Mouse (Mus musculus) CD8-positive naive resting alpha-beta T cell, adult 2 months (primary cell): Measurements from ENCODE around the gene Anapc10.
"Not testable (repeated sequence)": the region's sequence is repeated elsewhere in the genome, so short reads cannot be mapped to it uniquely, and the experiment has no call there.

Source experiments
- DNase-seq, 2 experiments: peaks; one replicate each; pipeline ENCODE4 v3.0.0; 2022; ENCODE audit warnings: low read depth in 2 of 2, low spot score in 2 of 2

The Anapc10 gene

DNA sequence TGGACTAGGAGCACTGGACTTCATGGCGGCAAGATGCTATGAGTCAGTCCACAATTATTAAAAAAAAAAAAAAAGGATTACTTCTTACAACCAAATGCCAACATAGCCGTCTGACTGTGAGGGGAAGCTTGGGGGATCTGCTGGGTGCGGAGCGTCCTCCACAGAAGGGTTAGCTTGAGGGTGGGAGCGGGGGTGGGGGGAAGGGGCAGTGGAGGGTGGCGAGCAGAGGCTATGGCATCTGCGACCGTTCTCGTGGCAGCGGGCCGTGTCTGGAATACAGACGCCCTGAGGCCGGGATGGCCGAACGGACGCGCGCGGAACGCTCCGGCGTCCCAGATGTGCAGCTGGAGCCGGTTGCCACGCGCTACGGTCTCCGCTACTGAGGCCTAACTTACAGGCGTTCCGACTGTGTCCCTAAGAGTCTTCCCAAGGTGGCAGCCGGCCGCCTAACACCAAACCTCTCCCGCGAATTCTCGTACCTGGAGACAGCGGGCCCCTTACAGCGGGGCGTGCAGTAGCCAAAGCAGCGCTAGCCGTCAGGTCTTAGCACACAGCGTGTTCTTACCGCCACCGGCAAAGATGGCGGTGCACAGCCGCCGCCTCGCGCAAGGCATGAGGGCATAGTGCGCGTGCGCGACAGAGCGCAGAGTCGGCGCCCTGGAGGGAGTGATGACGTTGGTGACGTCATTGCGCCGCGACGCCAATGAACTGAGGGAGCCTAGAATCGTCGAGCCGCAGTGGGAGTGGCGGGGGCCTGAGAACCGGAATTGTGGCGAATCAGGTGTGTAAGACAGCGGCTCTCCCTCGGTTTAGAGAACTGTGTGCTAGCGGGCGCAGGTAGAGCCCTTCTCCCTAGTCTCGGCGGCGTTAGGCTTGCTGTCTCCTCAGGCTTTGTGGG is at the start of gene Anapc10, which contains the start of gene Abce1:
TSS of gene Anapc10 (plus strand) at position 757 of the 898 bp plus-strand sequence.
TSS of gene Abce1 (minus strand) at position 677 of the 898 bp plus-strand sequence.
- DNase-seq = peak; percentile 97 to 98

DNA sequence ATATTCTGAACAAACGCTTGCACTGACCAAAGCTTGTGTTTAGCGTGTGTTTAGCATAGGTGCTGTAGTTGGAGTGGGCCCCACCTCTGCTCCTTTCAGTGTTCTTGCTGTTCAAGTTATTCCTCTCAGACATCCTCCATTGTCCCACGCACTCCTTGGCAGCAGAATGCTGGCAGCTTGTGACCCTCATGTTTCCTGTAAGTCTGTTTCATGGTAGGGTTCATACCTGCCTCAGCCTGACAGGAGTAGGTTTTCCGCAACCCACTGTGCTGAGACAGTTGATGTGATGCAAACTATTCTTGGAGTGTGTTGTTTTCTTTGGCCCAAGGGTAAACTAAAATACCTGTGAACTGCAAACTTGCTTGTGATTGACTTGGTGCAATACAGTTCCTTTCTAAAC is 35.2 kb upstream of the Anapc10 start:
- DNase-seq = no peak

DNA sequence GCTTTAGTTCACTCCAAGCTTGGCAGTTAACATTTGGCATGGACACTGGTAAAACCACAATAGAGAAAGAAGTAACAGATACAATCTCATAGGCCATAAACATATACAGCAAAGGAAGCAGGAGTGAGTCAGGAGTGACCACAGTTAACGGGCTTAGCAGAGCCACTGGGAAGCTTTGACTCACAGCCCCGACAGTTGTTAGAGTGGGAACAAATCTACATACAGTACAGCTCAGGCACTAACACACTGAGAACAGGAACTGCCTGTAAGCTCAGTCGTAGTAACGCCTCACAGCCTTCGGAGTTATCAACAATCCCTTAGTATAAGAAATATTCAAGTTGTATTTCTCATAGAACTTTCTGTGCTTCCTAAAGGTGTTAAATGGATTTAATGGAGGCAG is 32.6 kb upstream of the Anapc10 start:
- no peak for DNase-seq

DNA sequence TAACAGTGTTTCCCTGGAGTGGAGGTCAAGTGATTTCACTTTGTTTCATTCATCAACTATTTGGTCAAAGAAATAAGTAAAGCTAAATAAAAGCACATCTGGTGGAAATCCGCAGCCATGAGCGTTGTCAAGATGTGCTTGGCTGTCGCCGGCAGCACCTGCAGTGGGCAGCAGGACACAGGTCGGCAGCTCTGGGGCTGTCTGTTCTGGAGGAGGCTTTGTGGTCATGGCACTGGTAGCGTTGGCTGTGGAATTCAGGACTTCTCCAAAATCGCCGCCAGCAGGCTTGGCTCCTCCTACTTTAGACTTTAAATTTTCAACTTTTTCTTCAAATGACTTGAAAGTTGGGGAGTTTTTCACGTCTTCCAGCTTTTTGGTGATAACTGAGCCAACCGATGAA is 31.5 kb upstream of the Anapc10 start:
- not testable (repeated sequence) for DNase-seq

GRCm38 (mm10) chr8:79680555-79680954 is 31.1 kb upstream of the Anapc10 start:
- DNase-seq = no peak

GRCm38 (mm10) chr8:79680965-79681364 is 30.7 kb upstream of the Anapc10 start:
- no peak for DNase-seq

DNA sequence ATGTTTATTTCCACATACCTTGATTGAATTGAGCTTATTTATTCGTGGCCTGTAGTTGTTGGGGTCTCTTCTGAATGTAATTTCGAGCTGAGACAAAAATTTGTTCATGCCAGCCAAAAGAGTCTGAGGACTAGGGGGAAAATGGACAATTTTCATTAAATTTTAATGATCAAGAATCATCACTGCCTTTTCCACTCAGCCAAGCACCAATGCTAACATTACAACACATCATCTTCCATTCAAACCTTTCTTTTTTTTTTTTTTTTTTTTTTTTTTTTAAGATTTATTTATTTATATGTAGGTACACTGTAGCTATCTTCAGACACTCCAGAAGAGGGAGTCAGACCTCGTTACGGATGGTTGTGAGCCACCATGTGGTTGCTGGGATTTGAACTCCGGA is 25.7 kb upstream of the Anapc10 start:
- not testable (repeated sequence) for DNase-seq

DNA sequence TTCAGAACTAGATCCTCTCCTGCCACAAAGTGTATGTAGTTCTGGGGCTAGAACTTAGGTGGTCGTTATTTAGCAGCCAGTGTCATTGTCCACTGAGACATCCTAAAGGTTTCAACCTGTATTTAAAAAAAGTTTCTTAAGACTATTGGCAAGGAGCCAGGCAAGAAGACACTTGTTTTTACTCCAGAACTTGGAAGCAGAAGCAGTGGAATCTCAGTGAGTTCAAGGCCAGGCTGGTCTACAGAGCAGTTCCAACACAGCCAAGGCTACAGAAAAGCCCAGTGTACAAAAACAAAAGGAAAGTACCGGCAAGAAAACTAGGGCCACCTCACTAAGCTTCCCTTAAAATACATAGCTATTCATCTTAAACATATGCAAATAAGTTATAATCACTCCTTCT is 19.1 kb upstream of the Anapc10 start:
- no peak for DNase-seq

DNA sequence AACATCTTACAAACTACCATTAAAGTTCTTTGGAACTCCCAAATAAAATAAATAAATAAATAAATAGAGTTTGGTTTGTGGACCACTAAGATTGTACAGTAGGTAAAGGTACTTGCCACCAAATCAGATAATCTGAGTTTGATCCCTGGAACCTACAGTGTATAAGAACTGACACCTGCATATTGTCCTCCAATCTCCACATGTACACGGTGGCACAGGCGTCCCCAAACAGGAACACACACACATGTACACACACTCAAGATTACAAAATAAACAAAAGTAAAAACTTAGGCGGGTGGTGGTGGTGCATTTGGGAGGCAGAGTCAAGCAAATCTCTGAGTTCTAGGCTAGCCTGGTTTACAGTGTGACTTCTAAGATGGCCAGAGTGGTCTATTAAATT is 4.9 kb upstream of the Anapc10 start:
- DNase-seq = no peak

DNA sequence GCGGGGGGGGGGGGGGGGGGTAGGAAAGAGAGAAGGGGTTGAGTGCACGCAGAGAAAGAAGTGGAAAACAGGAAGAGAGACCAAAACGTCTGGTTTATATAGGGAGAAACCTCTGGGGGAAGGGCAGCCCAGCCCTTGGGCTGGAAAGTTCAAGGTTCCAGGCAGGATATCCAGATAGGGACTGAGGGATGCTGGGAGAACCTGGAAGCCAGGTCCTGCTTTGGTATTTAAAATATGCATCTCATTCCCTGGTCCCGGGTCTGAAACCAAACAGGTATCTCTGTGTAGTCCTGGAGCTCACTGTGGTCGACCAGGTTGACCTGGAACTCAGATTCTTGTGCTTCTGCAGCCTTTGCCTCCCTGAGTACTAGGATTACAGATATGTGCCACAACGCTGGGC is 1.1 kb downstream of the Anapc10 start:
- no peak for DNase-seq

GRCm38 (mm10) chr8:79721537-79721936 is 9.9 kb downstream of the Anapc10 start:
- DNase-seq = no peak

- no peak for DNase-seq
Measured at GRCm38 (mm10) chr8:79723308-79723707, 11.7 kb downstream of the Anapc10 start.

- no peak for DNase-seq
Measured at GRCm38 (mm10) chr8:79724589-79724988, 13.0 kb downstream of the Anapc10 start.

GRCm38 (mm10) chr8:79727900-79728299 is 16.3 kb downstream of the Anapc10 start:
- no peak for DNase-seq

- DNase-seq = peak; percentile 4 to 45
Measured at GRCm38 (mm10) chr8:79734304-79734703, 22.7 kb downstream of the Anapc10 start.

DNA sequence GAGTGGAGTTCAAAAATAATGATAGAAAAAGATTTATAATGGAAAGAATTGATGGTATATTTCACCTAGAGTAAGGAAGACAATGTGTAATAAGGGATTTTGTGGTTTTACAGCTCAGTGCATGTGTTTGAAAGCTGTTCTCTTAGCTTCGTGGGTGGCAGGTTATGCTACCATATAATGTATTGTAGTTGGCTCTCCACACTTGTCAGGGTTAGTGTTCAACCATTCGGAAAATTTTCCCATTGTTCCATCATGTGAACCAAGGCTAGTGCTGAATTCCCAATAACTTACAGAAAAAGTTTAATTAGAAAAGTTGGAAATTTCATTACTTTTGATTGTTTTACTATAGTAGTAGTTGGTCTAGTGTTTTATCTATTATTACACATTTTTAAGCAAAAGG is 36.6 kb downstream of the Anapc10 start:
- no peak for DNase-seq

DNA sequence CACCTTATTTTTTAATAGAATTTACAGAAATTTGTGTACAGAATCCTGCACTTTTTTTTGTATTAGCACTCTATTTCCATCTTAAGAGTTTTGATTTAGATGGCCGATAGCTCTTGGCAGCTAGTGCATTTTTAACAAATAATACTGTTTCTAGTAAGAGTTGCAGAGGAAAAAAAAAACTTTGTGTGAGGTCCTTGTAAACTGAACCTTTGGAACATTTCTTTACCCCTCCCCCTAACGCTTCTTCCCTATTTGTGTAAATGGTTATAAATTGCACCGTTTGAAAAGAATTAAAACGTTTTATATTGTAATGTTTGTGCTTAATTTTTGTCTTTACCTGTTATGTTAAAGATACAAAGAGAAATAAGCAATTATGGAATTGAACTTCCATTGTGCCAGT is 37.0 kb downstream of the Anapc10 start:
- no peak for DNase-seq

DNA sequence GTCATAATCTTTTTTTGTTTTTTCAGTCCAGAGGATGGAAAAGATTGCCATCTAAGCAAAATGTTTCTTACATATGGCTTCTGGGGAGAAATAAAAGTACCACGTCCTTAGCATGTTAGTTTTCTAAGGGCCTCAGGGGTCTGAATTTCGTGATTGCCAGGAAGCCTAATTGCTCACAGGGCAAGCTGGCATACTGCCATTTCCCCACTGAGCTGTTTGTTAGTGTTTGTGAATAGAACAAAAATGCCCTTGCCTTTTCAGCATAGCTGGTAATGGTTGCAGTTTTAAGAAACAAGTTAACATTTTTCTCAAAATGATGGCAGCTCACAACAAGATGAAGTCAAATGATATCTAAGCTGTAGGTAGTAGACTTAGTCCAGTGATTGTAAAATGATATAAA is 38.7 kb downstream of the Anapc10 start:
- no peak for DNase-seq

GRCm38 (mm10) chr8:79794873-79795272 is 83.3 kb downstream of the Anapc10 start:
- not testable (repeated sequence) for DNase-seq

- no peak for DNase-seq
Measured at GRCm38 (mm10) chr8:79796690-79797089, 85.1 kb downstream of the Anapc10 start.

DNA sequence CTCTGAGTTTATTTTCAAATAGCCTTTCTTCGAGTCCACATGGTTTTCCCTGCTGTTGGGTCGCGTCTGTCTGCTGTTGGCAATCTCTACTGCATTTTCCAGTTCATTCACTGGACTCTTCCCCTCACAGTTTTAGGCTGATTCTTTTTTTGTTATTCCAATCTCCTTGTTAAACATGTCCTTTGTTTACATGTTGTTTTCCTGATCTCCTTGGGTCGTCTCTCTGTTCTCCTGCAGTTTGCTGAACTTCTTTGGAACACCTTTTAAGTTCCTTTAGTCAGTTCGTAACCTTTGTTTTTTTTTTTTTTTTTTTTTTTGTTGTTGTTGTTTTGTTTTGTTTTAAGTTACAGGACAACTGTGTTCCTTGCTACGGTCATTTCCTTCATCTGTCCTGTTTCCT is 92.9 kb downstream of the Anapc10 start:
- no peak for DNase-seq

DNA sequence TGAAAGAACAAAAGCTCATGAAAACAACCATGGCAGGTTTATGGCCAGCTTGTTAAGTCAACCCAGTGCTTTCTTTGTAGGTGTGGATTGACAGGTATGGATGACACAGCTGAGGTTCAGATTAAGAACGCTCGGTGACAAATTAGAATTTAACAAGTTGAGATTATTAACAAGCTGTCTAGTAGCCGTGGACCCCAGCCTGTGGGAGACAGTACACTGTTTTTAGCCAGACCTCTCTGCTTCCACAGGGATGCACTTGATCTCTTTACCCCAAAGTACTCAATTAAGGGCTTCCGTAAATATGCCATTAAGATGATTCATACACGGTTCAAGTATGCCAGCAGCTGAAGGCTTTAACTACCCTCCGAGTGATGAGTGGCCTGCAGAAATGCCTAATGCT is 95.4 kb downstream of the Anapc10 start:
- no peak for DNase-seq

GRCm38 (mm10) chr8:79826534-79826933 is 114.9 kb downstream of the Anapc10 start:
- no peak for DNase-seq
